Mouse (Mus musculus) heart, adult 8-10 months (tissue): ENCODE measurements at regions not wholly inside any gene's neighbourhood (a gene's known extent, or its start where the extent isn't known, plus 50 kb on each side); places are given as distances from the start of the nearest gene placed in this dataset.

Source experiments
- DNase-seq: peaks from one replicate; pipeline ENCODE4 v3.0.0; 2022; ENCODE audit warnings: low spot score

DNA sequence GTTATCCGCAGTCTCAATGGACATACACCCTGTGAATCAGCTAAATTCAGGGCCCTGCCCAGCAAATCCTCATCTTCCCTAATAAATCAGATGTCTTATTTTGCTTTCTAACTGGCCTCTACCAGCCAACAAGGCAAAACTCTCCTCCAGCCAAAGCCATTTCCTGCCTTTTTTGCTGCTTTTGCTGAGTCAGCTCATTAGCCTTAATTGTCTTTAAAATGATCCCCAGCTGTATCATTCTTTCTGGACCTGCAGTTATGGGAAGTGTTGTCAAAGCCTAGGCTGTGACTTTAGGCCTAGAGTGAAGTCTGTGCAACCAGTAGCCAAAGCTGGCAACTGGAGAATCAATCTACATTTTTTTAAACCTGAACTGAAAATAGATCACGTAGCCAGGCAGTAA lies 81.4 kb downstream of the Mtpn start:
- DNase-seq, result no peak

- DNase-seq, result no peak
These were observed 94.7 kb downstream of the Mtpn start for GRCm38 (mm10) chr6:35445007-35445406.

- peak; percentile 47 for DNase-seq
These were observed 100.4 kb upstream of the Fam180a start for GRCm38 (mm10) chr6:35426301-35426700.

GRCm38 (mm10) chr6:35424521-35424920 lies 98.6 kb upstream of the Fam180a start:
- no peak for DNase-seq

GRCm38 (mm10) chr6:35420924-35421323 lies 95.0 kb upstream of the Fam180a start:
- no peak for DNase-seq

DNA sequence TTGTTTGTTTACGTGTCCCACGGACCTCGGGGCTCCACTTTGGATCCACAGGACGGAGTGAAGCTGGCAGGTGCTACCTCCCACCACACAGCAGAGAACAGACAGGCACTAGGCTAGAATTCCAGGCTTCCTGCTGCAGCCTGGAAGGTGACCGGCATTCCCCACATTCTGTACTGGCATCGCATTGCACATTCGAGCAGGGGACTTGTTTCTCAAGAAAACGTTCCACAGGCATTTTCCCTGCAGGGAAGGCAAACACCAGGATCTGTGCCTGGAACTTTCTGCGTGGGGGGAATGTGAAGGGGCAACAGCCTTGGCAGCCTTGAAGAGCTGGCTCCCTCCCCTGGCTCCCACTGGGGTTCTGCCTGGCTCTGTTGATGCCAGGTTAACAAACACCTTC lies 79.1 kb upstream of the Fam180a start:
- no peak for DNase-seq

DNA sequence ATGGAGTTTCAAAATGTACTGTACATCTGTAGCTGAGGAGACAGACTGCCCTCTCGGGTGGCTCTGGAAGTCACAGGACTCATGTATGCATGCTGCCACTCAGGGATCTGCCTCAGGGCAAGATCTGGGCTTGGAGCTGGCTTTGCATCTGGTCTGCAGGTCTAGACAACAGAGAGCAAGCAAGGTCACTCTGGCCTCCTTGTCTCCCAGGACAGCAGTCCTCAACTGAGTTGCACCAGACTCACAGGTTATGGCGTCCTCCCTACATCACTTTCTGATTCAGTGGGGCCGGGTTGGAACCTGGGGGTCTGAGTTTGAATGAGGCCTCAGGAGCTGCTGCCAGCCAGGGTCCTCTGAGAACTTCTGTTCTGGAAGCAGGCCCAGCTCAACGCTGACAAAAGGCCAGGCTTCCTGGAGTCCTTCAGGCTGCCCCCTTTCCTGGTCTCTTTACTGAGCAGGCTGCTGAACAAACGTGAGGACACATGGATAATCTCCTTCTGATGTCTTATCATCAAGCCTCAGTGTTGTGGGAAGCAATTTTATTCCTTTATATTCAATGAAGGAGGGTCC lies 77.5 kb upstream of the Fam180a start:
- DNase-seq, result no peak

GRCm38 (mm10) chr6:35395726-35396125 lies 69.8 kb upstream of the Fam180a start:
- DNase-seq, result no peak

DNA sequence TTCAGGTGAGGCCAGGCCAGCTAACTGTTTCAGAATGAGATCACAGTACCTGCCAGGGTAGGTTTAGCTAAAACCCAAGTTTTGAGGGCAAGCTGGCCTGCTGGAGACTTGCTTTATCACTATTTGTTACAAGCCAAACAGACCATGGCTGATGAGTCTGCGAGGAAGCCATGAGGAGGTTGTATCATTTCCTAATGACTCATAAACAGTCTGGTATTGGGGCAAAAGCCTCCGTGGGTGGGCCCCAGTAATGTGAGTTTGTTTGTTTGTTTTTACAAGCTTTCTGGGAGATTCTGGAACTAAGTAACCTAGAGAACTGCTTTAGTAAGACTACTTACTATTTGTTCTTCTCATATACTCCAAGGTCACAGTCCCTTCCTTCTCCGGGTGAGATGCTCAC lies 62.9 kb upstream of the Fam180a start:
- DNase-seq, result no peak

GRCm38 (mm10) chr6:35381536-35381935 lies 55.6 kb upstream of the Fam180a start:
- DNase-seq, result no peak

DNA sequence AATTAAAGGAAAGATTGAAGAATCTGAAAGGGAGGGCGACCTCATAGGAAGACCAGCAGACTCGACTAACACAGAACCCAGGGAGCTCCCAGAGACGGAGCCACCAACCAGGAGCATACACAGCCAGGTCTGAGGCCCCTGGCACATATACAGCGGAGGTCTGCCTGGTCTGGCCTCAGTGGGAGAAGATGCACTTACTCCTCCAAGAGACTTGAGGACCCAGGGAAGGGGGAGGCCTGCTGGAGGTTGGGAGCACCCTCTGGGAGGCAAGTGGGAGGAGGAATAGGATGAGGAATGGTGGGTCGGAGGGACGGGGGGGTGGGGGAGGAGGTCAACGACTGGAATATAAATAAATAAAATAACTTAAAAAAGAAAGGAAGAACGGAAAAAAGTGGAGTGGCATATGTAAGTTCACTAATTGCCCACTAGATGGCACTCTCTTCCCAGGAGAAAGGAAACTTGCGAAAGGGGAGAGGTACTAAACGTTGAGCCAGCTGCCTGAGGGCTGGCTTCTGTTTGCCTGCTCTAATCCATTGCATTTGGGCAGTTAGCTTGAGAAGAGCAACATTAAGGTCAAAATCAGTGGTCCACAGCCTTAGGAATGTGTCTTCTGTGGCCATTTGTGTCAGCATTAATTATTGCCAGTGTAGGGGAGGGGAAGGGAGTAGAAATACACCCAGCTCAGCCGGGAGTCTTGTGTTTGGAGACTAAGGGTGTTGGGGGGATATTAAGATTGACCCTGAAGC lies 55.0 kb upstream of the Fam180a start:
- no peak for DNase-seq

GRCm38 (mm10) chr6:35379890-35380289 lies 53.9 kb upstream of the Fam180a start:
- DNase-seq, result peak; percentile 76

GRCm38 (mm10) chr6:35378851-35379250 lies 52.9 kb upstream of the Fam180a start:
- DNase-seq, result no peak

DNA sequence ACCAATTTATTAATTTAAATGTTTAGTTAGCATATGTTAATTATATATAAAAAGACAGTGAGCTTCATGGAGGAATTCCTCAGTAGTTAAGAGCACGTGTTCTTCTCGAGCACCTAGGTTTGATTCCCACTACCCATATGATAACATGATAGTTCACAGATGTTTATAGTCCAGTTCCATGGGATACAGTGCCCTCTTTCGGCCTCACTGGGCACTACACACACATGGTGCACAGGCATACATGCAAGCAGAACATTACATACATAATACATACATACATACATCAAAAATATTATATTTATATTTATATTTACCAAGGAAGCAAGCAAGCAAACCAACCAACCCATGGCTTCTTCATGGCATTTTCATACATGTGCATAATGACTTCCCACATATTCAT lies 51.6 kb upstream of the Fam180a start:
- DNase-seq, result no peak

DNA sequence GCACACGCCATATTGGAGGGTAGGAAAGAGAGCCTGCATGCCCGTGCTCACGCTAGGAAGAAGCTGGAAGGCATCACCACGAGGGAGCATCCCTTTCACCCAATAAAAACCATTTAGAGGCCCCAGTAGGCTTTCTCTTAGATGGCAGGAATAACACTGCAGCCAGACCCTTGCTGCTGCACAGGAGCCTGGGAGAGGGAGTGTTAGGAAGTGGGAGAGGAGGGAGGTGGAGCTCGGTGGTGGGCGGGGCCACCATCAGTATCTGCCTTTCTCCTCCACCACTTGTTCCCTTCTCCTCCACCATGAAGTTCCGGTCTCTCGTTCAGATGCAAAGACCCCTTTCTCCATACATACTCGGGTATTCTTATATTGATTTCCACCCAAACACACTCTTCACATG lies 50.6 kb upstream of the Fam180a start:
- no peak for DNase-seq
